Mouse (Mus musculus) small intestine, adult 2 months (tissue): ENCODE data around the gene Ing4.

ENCODE experiments used
- CTCF ChIP-seq: fragments of 200-500 bp; IDR thresholded peaks from 2 replicates; pipeline ENCODE4 v1.5.1; 2012; ENCODE audit warnings: low read depth, mild to moderate bottlenecking, control low read depth, inconsistent platforms, low read length, moderate library complexity, mixed read lengths; ENCODE audit not compliant: insufficient replicate concordance, insufficient read length; ENCODE audit errors: extremely low read depth
- POLR2A ChIP-seq: fragments of 200-500 bp; IDR thresholded peaks from 2 replicates; pipeline ENCODE4 v1.6.1; 2012; ENCODE audit warnings: low read depth, mild to moderate bottlenecking, control low read depth, inconsistent platforms, low read length, moderate library complexity

DNA sequence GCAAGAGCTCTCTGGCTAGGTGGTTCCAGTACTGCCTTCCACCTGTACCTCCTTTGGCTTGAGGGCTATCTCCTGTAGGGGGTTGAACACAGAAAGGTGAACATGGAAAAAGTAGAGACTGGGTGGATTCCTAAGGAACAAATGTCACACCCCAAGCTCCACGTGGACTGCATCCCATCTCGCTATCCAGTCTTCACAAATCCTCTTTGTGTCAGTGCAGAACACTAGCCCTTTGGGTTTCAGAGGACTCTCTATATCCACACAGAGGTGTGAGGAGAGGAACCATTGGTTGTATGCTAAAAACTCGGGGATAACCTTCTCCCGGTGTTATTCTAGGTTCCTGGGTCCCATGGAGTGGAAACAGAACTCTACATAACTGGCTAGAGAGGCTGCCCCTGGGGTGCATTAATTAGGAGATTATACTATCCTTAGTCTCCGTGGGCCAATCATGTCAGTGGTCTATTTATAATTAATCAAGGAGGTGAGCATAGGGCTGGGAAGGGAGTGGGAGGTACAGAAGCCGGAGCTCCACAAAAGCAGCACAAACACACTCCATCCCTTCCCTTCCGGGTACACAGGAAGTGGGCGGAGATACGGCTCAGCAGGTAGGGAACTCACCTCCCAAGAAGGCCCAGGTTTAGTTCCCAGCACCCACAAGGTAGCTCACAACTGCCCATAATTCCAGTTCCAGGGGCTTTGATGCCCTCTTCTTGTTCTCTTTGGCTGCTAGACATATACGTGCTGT is 51.0 kb downstream of the Ing4 start:
- TF ChIP-seq CTCF: no peak
- no peak for TF ChIP-seq POLR2A
